Mouse (Mus musculus) heart, postnatal 0 days (tissue): ENCODE measurements around the gene 1110008L16Rik. TPM values are rescaled to one million over a fixed set of nuclear protein-coding genes. Genes with fewer than 3 reads are reported as not detected.

Experiments
- ATAC-seq: fragments of 200-750 bp; cut with Nextera tagmentation; 2 replicates; pipeline ENCODE4 v1.8.0; 2017; ENCODE audit warnings: low read depth, moderate number of reproducible peaks, moderate library complexity; ENCODE audit not compliant: insufficient read depth
- DNase-seq: peaks from one replicate; pipeline ENCODE4 v3.0.0-alpha.2; 2016; ENCODE audit warnings: low spot score
- H3K27ac ChIP-seq: fragments of 300-500 bp; sonication (generic); 2 replicates; pipeline ENCODE4 v1.5.1; 2014; ENCODE audit warnings: low read depth, mild to moderate bottlenecking
- H3K27me3 ChIP-seq: fragments of 300-500 bp; sonication (generic); 2 replicates; pipeline ENCODE4 v1.6.1; 2014; ENCODE audit warnings: low read length, mixed read lengths; ENCODE audit not compliant: control insufficient read depth, insufficient read depth
- H3K36me3 ChIP-seq: fragments of 300-500 bp; sonication (generic); replicated peaks from 2 replicates; pipeline ENCODE4 v1.6.1; 2014; ENCODE audit warnings: low read length, mixed read lengths; ENCODE audit not compliant: control insufficient read depth, insufficient read depth
- H3K4me1 ChIP-seq: fragments of 300-500 bp; sonication (generic); 2 replicates; pipeline ENCODE4 v1.6.1; 2014; ENCODE audit warnings: antibody characterized with exemption; ENCODE audit not compliant: control insufficient read depth, insufficient read depth
- H3K4me2 ChIP-seq: fragments of 300-500 bp; sonication (generic); 2 replicates; pipeline ENCODE4 v1.6.1; 2014; ENCODE audit warnings: low read depth, mild to moderate bottlenecking, low read length, moderate library complexity
- H3K4me3 ChIP-seq: fragments of 300-500 bp; sonication (generic); 2 replicates; pipeline ENCODE4 v1.5.1; 2014; ENCODE audit warnings: low read depth, low read length
- H3K9ac ChIP-seq: fragments of 300-500 bp; sonication (generic); replicated peaks from 2 replicates; pipeline ENCODE4 v1.6.1; 2014; ENCODE audit warnings: low read depth, low read length, mixed read lengths
- H3K9me3 ChIP-seq: fragments of 300-500 bp; sonication (generic); replicated peaks from 2 replicates; pipeline ENCODE4 v1.6.1; 2016; ENCODE audit warnings: low read length; ENCODE audit not compliant: control insufficient read depth
- CTCF ChIP-seq: IDR thresholded peaks from 2 replicates; pipeline ENCODE4 v1.5.1; 2016; ENCODE audit warnings: antibody characterized with exemption, control low read depth, low read depth
- EP300 ChIP-seq: IDR thresholded peaks from 2 replicates; pipeline ENCODE4 v1.6.1; 2016; ENCODE audit warnings: antibody characterized with exemption, low read depth
- WGBS: fragments of 180-500 bp; shearing (Covaris S2); extraction: QIAGEN DNeasy Blood & Tissue Kit; methylation state at CpG from one replicate; pipeline ENCODE4 v1.1.7; 2014; 5-methylcytosine and 5-hydroxymethylcytosine counted together
- polyA plus RNA-seq: library from polyadenylated mRNA; unstranded; fragments of >200 nt; fragmentation: Nextera tagmentation; extraction: Ambion mirVana; gene quantifications from 2 replicates; pipeline ENCODE4 v1.2.1, GENCODE M21; 2015
- total RNA-seq: library from RNA; depleted of rRNA; stranded (reverse); fragments of >200 nt; gene quantifications from 2 replicates; pipeline ENCODE4 v1.2.3, GENCODE M21; 2014; ENCODE audit warnings: low replicate concordance

Gene 1110008L16Rik
- total and polyA plus RNA-seq, 2 experiments from 2014 or later, result 6.0 to 7.3 TPM

- 86% methylated on average over 5 of the region's 5 CpGs for WGBS
- ATAC-seq (no peak), DNase-seq (no peak)
- no peaks in the 10 kb centered on the region for H3K27me3 ChIP-seq
- no peak overlapping the region for H3K27ac ChIP-seq
- H3K9ac ChIP-seq, result no peak overlapping the region
- H3K36me3 ChIP-seq, result peaks cover 82% of the 10 kb centered on the region
- no peak overlapping the region for H3K4me3 ChIP-seq
- no peak overlapping the region for H3K4me2 ChIP-seq
- no peaks in the 10 kb centered on the region for H3K9me3 ChIP-seq
- no peaks in the 10 kb centered on the region for H3K4me1 ChIP-seq
- TF ChIP-seq CTCF (no peak), EP300 (no peak)
Measured at GRCm38 (mm10) chr12:55415255-55415654, 115.9 kb downstream of the 1110008L16Rik start.

DNA sequence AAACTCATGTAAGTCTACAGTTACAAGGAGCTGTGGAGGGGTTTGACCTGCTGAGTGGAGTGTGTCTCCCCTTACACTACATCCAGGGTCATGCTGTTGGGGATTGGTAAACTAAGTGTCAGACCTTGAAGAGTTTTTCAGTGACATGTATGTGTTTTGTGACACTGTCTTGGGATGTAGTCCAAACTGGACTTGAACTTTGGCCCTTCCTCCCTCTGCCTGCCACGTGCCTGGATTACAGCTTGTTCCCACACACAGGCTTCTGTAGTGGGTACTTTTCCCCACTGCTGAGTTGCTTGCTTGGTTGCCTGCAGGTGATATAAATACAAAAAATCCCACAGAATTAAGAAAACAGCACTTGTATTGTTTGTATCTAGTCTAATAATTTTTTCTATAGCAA is 116.4 kb downstream of the 1110008L16Rik start:
- TF ChIP-seq EP300 (no peak), CTCF (no peak)
- Histone ChIP-seq H3K27me3 (no peaks in the 10 kb centered on the region), H3K4me2 (no peak overlapping the region), H3K27ac (no peak overlapping the region), H3K36me3 (peaks cover 86% of the 10 kb centered on the region), H3K4me3 (no peak overlapping the region), H3K9me3 (no peaks in the 10 kb centered on the region), H3K4me1 (no peaks in the 10 kb centered on the region), H3K9ac (no peak overlapping the region)
- DNase-seq, result no peak
- ATAC-seq, result no peak
- WGBS, result 75% methylated on average over 1 of the region's 1 CpGs

DNA sequence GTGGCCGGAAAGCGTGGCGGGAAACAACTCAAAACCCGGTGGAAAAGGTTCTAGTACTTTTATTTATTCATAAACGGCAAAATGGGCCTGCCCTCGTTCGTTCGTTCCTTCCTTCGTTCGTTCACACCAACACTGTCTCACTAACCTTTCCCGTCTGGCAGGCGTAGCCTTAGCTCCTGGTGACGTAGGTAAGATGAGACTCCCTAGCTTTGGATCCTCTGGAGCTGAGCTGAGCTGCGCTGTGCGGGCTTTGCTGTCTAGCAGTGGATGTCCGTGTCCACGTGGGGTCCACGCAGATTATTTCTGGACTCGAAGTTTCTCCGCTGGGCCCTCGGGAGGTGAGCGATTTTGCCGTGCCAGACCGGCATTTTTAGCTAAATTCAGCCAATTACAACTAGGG is 120.8 kb downstream of the 1110008L16Rik start:
- TF ChIP-seq CTCF (no peak), EP300 (no peak)

GRCm38 (mm10) chr12:55422057-55422456 is 122.7 kb downstream of the 1110008L16Rik start:
- H3K4me3 ChIP-seq, result no peak overlapping the region
- H3K9me3 ChIP-seq, result no peaks in the 10 kb centered on the region
- 0 out of 2 replicates have a peak, but pooled peaks cover 9% of the 10 kb centered on the region for H3K4me1 ChIP-seq
- DNase-seq (no peak), ATAC-seq (no peak)
- no peaks in the 10 kb centered on the region for H3K27me3 ChIP-seq
- no peak overlapping the region for H3K9ac ChIP-seq
- 12% methylated on average over 3 of the region's 3 CpGs for WGBS
- no peak overlapping the region for H3K4me2 ChIP-seq
- TF ChIP-seq CTCF (no peak), EP300 (no peak)
- H3K27ac ChIP-seq, result 0 out of 2 replicates have a peak overlapping the region, but pooled peaks have one; percentile 20
- peaks cover 31% of the 10 kb centered on the region for H3K36me3 ChIP-seq

More for the DNA sequence above, 120.8 kb downstream of the 1110008L16Rik start:
- Histone ChIP-seq H3K36me3 (peaks cover 49% of the 10 kb centered on the region), H3K27ac (no peak overlapping the region), H3K4me3 (no peak overlapping the region), H3K4me1 (0 out of 2 replicates have a peak, but pooled peaks cover 9% of the 10 kb centered on the region), H3K27me3 (no peaks in the 10 kb centered on the region), H3K9ac (no peak overlapping the region), H3K9me3 (no peaks in the 10 kb centered on the region), H3K4me2 (no peak overlapping the region)
- no peak for ATAC-seq
- WGBS, result 90% methylated on average over 24 of the region's 24 CpGs
- DNase-seq, result no peak

GRCm38 (mm10) chr12:55426300-55426699 is 126.9 kb downstream of the 1110008L16Rik start:
- no peak overlapping the region for H3K27ac ChIP-seq
- no peak overlapping the region for H3K4me2 ChIP-seq
- H3K27me3 ChIP-seq, result no peaks in the 10 kb centered on the region
- no peak overlapping the region for H3K4me3 ChIP-seq
- H3K9me3 ChIP-seq, result no peaks in the 10 kb centered on the region
- ATAC-seq (no peak), DNase-seq (no peak)
- 0 out of 2 replicates have a peak, but pooled peaks cover 9% of the 10 kb centered on the region for H3K4me1 ChIP-seq
- no peak overlapping the region for H3K9ac ChIP-seq
- 85% methylated on average over 7 of the region's 7 CpGs for WGBS
- no peaks in the 10 kb centered on the region for H3K36me3 ChIP-seq
- TF ChIP-seq CTCF (no peak), EP300 (no peak)

DNA sequence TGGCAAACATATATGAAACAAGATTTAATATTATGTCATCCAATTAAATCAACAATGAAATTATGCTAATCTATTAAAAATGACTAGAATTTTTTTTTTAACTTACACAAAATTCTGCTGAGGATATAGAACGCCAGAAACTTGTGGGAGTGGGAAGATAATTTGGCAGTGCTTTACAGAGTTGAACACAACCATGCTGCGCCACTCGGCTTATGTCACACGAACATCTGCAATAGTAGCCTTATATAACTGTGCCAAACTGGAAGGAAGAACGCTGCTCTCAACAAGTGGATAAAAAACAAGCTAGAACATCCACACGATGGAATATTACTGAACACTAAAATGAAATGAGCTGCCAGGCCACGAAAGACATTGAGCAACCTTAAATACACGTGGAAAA is 129.8 kb downstream of the 1110008L16Rik start:
- no peak overlapping the region for H3K9ac ChIP-seq
- 71% methylated on average over 8 of the region's 8 CpGs for WGBS

More for the DNA sequence above, 129.8 kb downstream of the 1110008L16Rik start:
- DNase-seq (no peak), ATAC-seq (no peak)
- Histone ChIP-seq H3K36me3 (no peaks in the 10 kb centered on the region), H3K9me3 (0 out of 2 replicates have a peak, but pooled peaks cover 2% of the 10 kb centered on the region), H3K4me3 (no peak overlapping the region), H3K4me2 (no peak overlapping the region), H3K4me1 (no peaks in the 10 kb centered on the region), H3K27me3 (no peaks in the 10 kb centered on the region), H3K27ac (no peak overlapping the region)
- TF ChIP-seq EP300, result no peak
- TF ChIP-seq CTCF, result no peak
